Mouse (Mus musculus) forebrain, postnatal 0 days (tissue): ENCODE results near the gene Lst1. TPM values are rescaled to one million over a fixed set of nuclear protein-coding genes. Genes with fewer than 3 reads are reported as not detected.

Experiments used
- ATAC-seq: fragments of 200-750 bp; cut with Nextera tagmentation; 2 replicates; pipeline ENCODE4 v1.8.0; 2017; ENCODE audit warnings: mild to moderate bottlenecking, moderate library complexity
- DNase-seq: peaks from one replicate; pipeline ENCODE4 v3.0.0-alpha.2; 2015
- H3K27ac ChIP-seq: fragments of 300-500 bp; sonication (generic); 2 replicates; pipeline ENCODE4 v1.5.1; 2014; ENCODE audit warnings: low read depth, mild to moderate bottlenecking, antibody characterized with exemption, low read length, moderate library complexity, mixed read lengths
- H3K27me3 ChIP-seq: fragments of 300-500 bp; sonication (generic); 2 replicates; pipeline ENCODE4 v1.6.1; 2014; ENCODE audit warnings: mild to moderate bottlenecking, low read length, mixed read lengths; ENCODE audit not compliant: insufficient read depth
- H3K36me3 ChIP-seq: fragments of 300-500 bp; sonication (generic); 2 replicates; pipeline ENCODE4 v1.6.1; 2014; ENCODE audit warnings: mild to moderate bottlenecking, moderate library complexity; ENCODE audit not compliant: insufficient read depth
- H3K4me1 ChIP-seq: fragments of 300-500 bp; sonication (generic); 2 replicates; pipeline ENCODE4 v1.6.1; 2014; ENCODE audit warnings: antibody characterized with exemption; ENCODE audit not compliant: insufficient read depth
- H3K4me2 ChIP-seq: fragments of 300-500 bp; sonication (generic); 2 replicates; pipeline ENCODE4 v1.6.1; 2014; ENCODE audit warnings: low read depth, mild to moderate bottlenecking, moderate library complexity
- H3K4me3 ChIP-seq: fragments of 300-500 bp; sonication (generic); 2 replicates; pipeline ENCODE4 v1.5.1; 2014; ENCODE audit warnings: low read depth, low read length, mixed read lengths
- H3K9ac ChIP-seq: fragments of 300-500 bp; sonication (generic); 2 replicates; pipeline ENCODE4 v1.6.1; 2014; ENCODE audit warnings: mild to moderate bottlenecking
- H3K9me3 ChIP-seq: fragments of 300-500 bp; sonication (generic); 2 replicates; pipeline ENCODE4 v1.6.1; 2016; ENCODE audit warnings: low read length
- CTCF ChIP-seq: sonication (generic); IDR thresholded peaks from 2 replicates; pipeline ENCODE4 v1.5.1; 2016; ENCODE audit warnings: antibody characterized with exemption, control low read depth, low read depth
- WGBS: fragments of 180-500 bp; shearing (Covaris S2); extraction: QIAGEN DNeasy Blood & Tissue Kit; methylation state at CpG from one replicate; pipeline ENCODE4 v1.1.7; 2014; 5-methylcytosine and 5-hydroxymethylcytosine counted together
- polyA plus RNA-seq: library from polyadenylated mRNA; unstranded; fragments of >200 nt; fragmentation: Nextera tagmentation; extraction: Ambion mirVana; gene quantifications from 2 replicates; pipeline ENCODE4 v1.2.1, GENCODE M21; 2015
- total RNA-seq: library from RNA; depleted of rRNA; stranded (reverse); fragments of >200 nt; gene quantifications from 2 replicates; pipeline ENCODE4 v1.2.3, GENCODE M21; 2014

Gene Lst1
- total and polyA plus RNA-seq, 2 experiments from 2014 or later: 11.4 to 17.4 TPM

- ATAC-seq (no peak), DNase-seq (no peak)
- Histone ChIP-seq H3K4me3 (no peak overlapping the region), H3K4me2 (no peak overlapping the region), H3K36me3 (peaks cover 87% of the 10 kb centered on the region), H3K9ac (no peak overlapping the region), H3K9me3 (no peaks in the 10 kb centered on the region), H3K27ac (no peak overlapping the region), H3K27me3 (no peaks in the 10 kb centered on the region), H3K4me1 (peaks cover 10% of the 10 kb centered on the region)
- no peak for TF ChIP-seq CTCF
- WGBS: 93% methylated on average over 16 of the region's 16 CpGs
Observed at GRCm38 (mm10) chr17:35158850-35159593, 29.2 kb downstream of the Lst1 start.

GRCm38 (mm10) chr17:35157661-35158175 is 30.5 kb downstream of the Lst1 start:
- no peak overlapping the region for H3K9ac ChIP-seq
- WGBS: 94% methylated on average over 8 of the region's 8 CpGs
- no peak overlapping the region for H3K4me2 ChIP-seq
- no peaks in the 10 kb centered on the region for H3K27me3 ChIP-seq
- no peak for TF ChIP-seq CTCF
- H3K4me3 ChIP-seq: no peak overlapping the region
- DNase-seq: no peak
- ATAC-seq: no peak
- peaks cover 7% of the 10 kb centered on the region for H3K4me1 ChIP-seq
- no peaks in the 10 kb centered on the region for H3K9me3 ChIP-seq
- H3K27ac ChIP-seq: no peak overlapping the region
- H3K36me3 ChIP-seq: peaks cover 98% of the 10 kb centered on the region

GRCm38 (mm10) chr17:35157254-35157653 is 31.0 kb downstream of the Lst1 start:
- Histone ChIP-seq H3K4me2 (no peak overlapping the region), H3K4me3 (no peak overlapping the region), H3K27me3 (no peaks in the 10 kb centered on the region), H3K9ac (no peak overlapping the region), H3K4me1 (peaks cover 2% of the 10 kb centered on the region; the same call in 1 of the 2 replicates), H3K27ac (no peak overlapping the region), H3K9me3 (no peaks in the 10 kb centered on the region), H3K36me3 (peaks cover 100% of the 10 kb centered on the region)
- TF ChIP-seq CTCF: no peak
- DNase-seq: no peak
- ATAC-seq: no peak
- 94% methylated on average over 8 of the region's 8 CpGs for WGBS

- no peak overlapping the region for H3K27ac ChIP-seq
- H3K27me3 ChIP-seq: no peaks in the 10 kb centered on the region
- no peaks in the 10 kb centered on the region for H3K4me1 ChIP-seq
- WGBS: 89% methylated on average over 33 of the region's 33 CpGs
- no peak overlapping the region for H3K4me3 ChIP-seq
- no peaks in the 10 kb centered on the region for H3K9me3 ChIP-seq
- ATAC-seq: no peak
- no peak overlapping the region for H3K4me2 ChIP-seq
- no peak for DNase-seq
- TF ChIP-seq CTCF: no peak
- H3K9ac ChIP-seq: no peak overlapping the region
- H3K36me3 ChIP-seq: peaks cover 100% of the 10 kb centered on the region
Observed at GRCm38 (mm10) chr17:35156461-35157200, 31.6 kb downstream of the Lst1 start.

GRCm38 (mm10) chr17:35155451-35155850 is 32.8 kb downstream of the Lst1 start:
- no peak overlapping the region for H3K9ac ChIP-seq
- H3K9me3 ChIP-seq: no peaks in the 10 kb centered on the region
- no peak overlapping the region for H3K4me3 ChIP-seq
- ATAC-seq (no peak), DNase-seq (no peak)
- no peaks in the 10 kb centered on the region for H3K27me3 ChIP-seq
- no peaks in the 10 kb centered on the region for H3K4me1 ChIP-seq
- 90% methylated on average over 12 of the region's 12 CpGs for WGBS
- H3K36me3 ChIP-seq: peaks cover 98% of the 10 kb centered on the region
- no peak for TF ChIP-seq CTCF
- no peak overlapping the region for H3K4me2 ChIP-seq
- no peak overlapping the region for H3K27ac ChIP-seq

GRCm38 (mm10) chr17:35154616-35155015 is 33.6 kb downstream of the Lst1 start:
- Histone ChIP-seq H3K27ac (no peak overlapping the region), H3K4me2 (no peak overlapping the region), H3K4me1 (no peaks in the 10 kb centered on the region), H3K36me3 (peaks cover 98% of the 10 kb centered on the region), H3K9ac (no peak overlapping the region), H3K4me3 (no peak overlapping the region), H3K27me3 (no peaks in the 10 kb centered on the region), H3K9me3 (no peaks in the 10 kb centered on the region)
- TF ChIP-seq CTCF: no peak
- no peak for DNase-seq
- no peak for ATAC-seq
- 84% methylated on average over 7 of the region's 7 CpGs for WGBS

GRCm38 (mm10) chr17:35153931-35154330 is 34.3 kb downstream of the Lst1 start:
- H3K4me1 ChIP-seq: no peaks in the 10 kb centered on the region

More at GRCm38 (mm10) chr17:35153931-35154330, 34.3 kb downstream of the Lst1 start:
- TF ChIP-seq CTCF: no peak
- ATAC-seq (no peak), DNase-seq (no peak)
- 91% methylated on average over 4 of the region's 4 CpGs for WGBS
- Histone ChIP-seq H3K9ac (no peak overlapping the region), H3K27me3 (no peaks in the 10 kb centered on the region), H3K27ac (no peak overlapping the region), H3K4me2 (no peak overlapping the region), H3K36me3 (peaks cover 98% of the 10 kb centered on the region), H3K4me3 (no peak overlapping the region), H3K9me3 (no peaks in the 10 kb centered on the region)
